Mouse (Mus musculus): ENCODE data around the gene Itgb4.
A peak's percentile ranks its signal among the peaks of the same experiment; 100 is the strongest.

Itgb4 gene

DNA sequence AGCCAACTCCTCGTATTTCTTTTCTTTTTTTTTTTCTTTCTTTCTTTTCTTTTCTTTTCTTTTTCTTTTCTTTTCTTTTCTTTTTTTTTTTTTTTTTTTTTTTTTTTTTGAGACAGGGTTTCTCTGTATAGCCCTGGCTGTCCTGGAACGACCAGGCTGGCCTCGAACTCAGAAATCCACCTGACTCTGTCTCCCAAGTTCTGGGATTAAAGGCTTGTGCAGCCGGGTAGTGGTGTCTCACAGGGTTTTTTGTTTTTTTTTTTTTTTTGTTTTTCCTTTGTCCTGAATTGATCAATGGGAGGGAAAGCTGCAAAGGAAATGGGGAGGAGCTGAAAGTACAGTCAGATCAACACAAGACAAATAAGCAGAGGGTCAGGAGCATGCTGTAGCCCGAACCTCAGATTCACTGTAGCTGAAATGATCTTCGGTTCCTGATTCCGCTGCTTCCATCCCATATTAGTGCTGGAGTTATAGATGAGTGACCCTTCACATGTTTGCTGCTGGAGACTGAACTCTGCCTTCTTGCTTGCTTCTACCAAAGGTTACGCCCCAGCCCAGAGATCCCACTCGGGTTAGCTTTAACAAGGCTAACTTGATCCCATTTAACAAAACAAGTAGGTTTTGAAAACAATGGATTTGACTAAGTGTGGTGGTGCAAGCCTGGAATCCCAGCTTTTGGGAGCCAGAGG, 53.8 kb downstream of the Itgb4 start:
- no peak for DNase-seq (ENCODE audit: low spot score in 2 of 2)

DNA sequence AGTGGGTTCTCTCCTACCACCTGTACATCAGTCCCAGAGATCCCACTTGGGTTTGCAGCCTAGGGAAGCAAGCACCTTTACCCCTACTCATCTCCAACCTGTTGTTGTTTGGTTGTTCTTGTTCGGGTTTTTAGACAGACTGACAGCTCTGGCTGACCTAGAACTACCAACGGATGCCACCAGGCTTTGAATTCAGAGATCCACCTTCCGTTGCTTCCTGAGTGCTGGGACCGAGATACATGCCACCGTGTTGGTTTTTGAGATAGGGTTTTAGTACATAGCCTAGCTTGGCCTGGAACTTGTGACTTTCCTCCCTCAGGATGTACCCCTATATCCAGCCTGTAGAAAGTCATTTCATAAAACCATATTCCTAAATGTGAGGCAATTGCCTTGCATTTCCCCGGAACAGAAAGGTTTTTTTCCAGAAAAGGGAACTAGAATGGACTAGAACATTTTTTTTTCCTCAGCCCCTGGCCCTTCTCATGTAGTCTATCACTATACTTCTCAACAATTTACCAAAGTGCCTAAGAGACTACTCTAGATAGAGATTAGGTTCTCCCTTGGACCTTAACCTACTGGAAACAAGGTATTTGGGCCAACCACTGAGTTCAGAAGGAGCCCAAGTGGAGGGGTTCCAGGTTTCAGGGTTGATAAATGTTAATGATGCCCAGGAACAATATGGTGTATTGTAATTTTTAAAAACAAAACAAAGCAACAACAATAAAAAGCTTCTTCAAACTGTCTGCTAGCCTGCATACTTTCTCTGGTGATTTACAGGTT, 54.8 kb downstream of the Itgb4 start:
- DNase-seq (ENCODE audit: low spot score in 2 of 2) = no peak

DNA sequence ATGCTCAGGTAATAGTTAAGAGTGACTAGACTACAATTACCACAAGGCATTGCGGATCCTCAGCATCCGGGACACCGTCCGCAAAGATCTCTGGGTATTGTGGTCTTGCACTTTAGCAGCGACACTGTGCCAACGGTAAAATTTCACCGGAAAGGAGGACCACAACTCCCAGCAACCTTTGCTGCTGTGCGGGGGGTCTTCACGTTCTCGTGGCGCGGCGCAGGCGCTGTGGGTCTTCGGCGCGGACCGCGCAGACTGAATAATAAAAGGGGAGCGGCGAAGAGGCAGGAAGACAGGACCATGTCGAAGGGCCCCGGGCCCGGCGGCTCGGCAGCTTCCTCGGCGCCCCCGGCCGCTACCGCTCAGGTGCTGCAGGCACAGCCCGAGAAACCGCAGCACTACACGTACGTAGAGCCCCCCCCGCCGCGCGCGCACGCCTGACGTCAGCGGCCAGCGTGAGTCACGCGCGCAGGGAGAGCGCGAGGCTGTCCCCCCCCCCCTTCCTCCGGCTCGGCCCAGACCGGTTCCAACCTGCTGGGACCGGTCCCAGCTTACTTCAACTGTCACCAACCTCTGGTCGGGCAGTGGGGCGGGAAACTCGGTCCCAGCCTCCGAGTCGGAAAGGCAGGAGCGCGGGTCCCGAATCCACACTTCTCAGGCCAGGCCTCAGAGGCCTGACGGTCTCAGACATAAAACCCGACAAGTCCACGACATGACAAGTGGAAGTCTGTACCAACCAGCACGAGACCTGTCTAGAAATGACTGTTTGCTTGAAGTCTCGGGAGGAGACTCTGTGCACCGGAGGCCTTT, 55.8 kb downstream of the Itgb4 start, which contains the start of gene Unk:
Gene Unk, plus strand, starts transcription at position 235 of the 810 bp plus-strand sequence.
- peak; percentile 97 to 99 for DNase-seq (ENCODE audit: low spot score in 2 of 2)

DNA sequence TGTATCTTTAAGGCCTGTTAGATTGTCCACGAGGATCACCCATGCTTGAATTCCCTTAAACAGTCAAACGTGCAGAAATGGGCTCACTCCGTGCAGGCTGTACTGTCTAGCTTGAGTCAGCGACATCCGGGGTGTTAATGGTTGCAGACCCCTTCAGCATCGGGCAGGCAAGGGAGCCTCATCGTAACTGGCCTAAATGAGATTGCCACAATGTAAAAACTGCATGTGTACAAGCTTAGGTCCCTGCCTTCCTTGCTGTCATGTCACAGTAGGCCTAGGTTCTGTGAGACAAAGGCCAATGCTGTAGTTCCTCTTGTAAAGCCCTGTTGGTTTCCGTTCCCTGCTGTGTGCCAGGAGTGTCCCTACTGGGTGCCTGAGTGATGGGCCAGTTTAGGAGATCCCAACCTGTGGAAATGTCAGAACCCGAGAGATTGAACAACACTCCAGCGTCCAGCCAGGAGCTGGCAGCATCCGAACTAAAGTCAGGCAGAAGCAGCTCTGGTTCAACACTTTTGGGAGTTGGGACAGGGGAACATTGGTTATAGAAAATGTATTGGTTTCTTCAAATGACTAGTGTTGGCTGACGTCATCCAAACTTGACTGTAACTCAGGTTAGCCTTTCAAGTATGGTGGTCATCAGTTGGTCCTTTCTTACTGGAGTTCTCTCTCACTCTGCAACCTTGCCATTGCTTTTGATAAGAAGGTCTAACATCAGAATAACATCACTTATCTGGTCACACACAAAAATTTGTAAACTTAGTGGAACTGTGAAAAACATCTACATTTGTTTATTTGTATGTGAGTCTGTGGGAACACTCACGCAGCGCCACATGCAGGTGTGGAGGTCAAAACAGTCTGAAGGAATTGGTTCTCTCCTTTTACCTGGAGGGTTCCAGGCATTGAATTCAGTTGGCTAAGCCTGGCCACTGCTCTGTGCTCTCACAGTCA, 56.7 kb downstream of the Itgb4 start:
- DNase-seq (ENCODE audit: low spot score in 2 of 2) = no peak

DNA sequence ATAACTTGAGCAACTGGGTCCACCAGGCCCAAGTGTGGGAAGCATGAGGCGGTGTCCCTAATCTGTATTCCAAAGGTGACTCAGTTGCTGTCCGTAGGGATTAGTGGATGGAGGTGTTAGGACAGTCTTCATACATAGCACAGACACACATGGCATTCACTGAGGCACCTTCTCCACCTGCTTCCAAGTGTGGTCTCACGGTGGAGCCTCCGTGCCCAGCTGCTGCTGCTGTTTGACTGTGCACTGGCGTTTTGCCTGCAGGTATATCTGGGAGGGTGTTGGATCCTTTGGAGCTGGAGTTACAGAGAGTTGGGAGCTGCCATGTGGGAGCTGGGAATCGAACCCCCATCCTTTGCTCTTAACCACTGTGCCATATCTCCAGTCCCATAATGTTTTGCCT, 60.1 kb downstream of the Itgb4 start:
- no peak for DNase-seq (ENCODE audit: low spot score in 2 of 2)

DNA sequence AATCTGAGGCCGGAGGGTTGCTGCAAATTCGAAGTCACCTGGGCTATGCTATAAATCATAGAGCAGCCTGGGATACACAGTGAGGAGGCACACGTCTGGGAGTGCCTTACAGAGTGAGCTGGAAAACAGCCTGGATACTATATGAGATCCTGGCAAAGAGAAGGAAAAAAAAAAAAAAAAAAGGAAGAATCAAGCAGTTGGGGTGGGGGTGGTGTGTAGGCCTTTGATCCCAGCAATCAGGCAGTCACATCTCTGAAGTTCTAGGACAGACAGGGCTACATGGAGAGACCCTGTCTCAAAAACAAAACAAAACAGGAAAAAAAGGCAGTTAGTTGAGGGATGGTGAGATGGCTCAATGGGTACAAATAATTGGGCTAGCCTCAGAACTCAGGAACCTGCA, 62.2 kb downstream of the Itgb4 start:
- no peak for DNase-seq (ENCODE audit: low spot score in 2 of 2)

DNA sequence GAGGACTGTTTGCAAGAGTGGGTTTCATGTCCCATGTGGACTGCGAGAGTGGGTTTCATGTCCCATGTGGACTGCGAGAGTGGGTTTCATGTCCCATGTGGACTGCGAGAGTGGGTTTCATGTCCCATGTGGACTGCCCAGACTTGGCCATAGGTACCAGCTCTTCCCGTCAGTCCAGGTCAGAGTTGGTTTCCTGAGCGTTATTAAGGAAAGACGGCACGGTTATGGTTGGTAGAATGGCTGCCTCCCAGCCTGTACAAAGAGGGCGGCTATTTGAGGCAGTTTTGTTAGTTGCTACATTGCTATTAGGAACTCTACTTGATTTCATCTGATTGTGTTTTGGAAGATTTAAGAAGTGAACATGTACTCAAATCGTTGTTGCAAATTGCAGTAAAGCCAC, 63.3 kb downstream of the Itgb4 start:
- DNase-seq (ENCODE audit: low spot score in 2 of 2) = no peak

DNA sequence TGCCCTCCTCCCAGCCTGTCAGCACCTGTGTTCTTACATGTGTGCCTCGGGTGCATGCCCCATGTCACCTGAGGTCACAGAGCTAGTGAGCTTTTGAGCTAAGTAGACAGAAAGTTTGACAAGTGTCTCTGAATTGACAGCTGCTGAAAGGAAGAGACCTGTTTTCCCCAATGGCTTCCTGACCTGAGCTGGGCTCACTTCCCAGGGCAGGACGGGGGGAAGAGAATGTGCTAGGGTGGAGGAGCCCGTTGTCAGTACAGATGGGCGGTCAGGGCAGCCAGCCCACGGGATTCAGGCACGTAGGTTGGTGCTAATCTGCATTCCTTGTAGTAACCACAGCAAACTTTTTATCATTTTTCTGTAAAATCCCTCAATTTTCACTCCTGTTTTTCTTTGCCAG, 66.1 kb downstream of the Itgb4 start:
- DNase-seq (ENCODE audit: low spot score in 2 of 2) = no peak

DNA sequence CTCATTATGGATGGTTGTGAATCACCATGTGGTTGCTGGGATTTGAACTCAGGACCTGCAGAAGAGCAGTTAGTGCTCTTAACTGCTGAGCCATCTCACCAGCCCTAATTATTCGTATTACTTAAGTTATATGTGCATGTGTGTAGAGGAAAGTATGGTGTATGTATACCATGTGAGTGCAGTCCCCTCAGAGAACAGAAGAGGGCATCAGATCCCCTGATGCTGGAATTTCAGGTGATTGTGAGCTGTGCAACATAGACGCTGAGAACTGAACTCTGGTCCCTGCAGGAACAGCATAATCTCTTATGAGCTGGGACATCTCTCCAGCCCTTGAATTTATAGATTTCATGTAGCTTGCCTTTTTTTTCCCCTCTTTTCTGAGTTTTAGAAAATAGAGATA, 67.3 kb downstream of the Itgb4 start:
- no peak for DNase-seq (ENCODE audit: low spot score in 2 of 2)

DNA sequence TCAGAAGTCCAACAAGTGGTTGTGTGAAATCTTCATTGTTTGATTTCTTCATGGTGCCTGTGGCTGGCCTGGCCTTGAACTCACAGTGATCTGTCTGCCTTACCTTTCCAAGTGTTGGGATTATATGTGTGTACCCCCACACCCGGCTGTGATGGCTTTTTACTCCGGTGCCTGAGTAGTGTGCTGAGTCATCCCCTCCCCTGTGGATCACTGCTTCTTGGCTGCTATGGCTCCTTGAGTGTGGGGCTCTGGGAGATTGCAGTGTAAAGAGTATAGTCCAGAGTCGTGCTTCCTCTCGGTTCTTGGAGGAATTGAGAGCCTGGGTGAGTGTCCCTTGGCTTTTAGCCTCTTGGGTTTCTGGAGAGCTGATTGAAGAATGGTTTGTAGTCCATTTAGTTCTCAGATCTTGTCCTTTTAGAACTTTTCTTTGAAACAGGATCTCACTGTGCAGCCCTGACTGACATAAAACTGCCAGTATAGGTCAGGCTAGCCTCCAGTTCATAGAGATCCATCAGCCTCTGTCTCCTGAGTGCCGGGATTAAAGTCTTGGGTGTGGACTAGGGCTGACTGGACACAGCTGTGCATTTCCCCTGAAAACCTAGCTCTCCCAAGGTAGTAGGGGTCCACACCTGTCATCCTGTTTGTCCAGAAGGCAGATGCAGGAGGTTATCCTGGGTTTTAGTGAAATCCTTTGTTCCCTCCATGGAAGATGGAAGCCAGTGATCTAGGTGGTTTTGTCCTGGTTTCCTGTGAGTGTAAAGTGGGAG, 68.0 kb downstream of the Itgb4 start:
- DNase-seq (ENCODE audit: low spot score in 2 of 2) = no peak

DNA sequence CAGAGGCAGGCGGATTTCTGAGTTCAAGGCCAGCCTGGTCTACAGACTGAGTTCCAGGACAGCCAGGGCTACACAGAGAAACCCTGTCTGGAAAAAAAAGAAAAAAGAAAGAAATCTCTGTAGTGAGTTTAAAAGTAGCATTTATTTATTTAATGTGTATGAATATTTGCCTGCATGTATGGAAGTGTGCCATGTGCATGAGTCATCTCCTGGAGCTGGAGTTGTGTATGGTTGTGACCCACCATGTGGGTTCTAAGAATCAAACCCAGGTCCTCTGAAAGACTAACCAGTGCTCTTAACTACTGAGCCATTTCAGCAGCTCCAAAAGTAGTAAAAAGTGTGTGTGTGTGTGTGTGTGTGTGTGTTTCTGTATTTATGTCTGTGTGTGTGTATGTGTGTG, 68.8 kb downstream of the Itgb4 start:
- DNase-seq (ENCODE audit: low spot score in 2 of 2) = no peak

DNA sequence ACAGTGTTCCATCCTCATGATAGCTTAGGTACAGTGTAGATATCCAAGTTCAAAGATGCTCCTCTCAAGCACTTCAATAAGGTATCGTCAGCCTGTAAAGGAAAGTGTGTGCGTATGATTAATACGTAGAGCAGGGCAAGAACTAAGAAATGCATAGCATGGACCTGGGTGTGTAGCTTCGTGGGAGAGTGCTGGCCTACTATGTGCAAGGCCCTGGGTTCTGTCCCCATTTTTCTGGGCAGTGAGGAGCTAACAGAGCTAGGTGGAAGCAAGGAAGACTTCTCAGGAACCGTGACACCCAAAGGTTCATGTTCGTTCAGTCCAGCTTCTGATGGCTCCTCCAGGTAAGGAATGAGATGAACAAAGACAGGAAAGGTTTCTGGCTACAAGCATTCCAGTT, 70.7 kb downstream of the Itgb4 start:
- no peak for DNase-seq (ENCODE audit: low spot score in 2 of 2)

DNA sequence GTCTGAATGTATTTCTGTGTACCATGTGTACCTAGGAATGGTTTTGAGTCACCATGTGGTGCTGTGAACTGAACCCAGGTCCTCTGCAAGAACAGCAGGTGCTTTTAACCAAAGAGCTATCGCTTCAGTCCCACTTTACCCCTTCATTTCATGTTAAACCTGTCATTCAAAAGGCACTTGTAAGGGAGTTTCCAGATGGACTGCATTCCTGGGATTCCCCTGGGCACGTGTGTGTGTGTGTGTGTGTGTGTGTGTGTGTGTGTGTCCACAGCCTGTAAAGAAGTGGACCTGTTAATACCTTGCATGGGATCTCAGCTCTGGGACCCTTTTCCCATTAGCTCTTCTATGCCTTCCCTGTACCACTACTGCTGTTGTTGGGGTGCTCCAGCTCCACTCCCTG, 75.1 kb downstream of the Itgb4 start:
- no peak for DNase-seq (ENCODE audit: low spot score in 2 of 2)

DNA sequence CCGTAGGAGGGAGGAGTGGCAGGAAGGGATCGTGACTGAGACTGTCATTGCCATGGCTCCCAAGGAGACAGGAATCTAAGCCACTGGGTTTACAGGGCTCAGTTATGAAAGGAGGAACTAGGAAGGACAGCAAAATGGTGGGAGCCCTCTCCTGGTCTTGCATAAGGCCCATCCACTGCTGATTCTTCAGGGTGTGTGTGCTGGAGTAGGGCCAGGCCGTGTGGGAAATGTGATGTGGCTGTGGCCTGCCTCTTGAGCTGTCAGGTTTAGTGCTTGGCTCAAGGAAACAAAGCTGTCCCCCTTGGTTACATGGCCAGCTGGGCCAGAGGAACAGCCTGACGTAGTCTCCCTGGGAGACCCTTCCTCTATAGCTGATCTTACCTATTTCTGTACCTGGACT, 75.7 kb downstream of the Itgb4 start:
- no peak for DNase-seq (ENCODE audit: low spot score in 2 of 2)

DNA sequence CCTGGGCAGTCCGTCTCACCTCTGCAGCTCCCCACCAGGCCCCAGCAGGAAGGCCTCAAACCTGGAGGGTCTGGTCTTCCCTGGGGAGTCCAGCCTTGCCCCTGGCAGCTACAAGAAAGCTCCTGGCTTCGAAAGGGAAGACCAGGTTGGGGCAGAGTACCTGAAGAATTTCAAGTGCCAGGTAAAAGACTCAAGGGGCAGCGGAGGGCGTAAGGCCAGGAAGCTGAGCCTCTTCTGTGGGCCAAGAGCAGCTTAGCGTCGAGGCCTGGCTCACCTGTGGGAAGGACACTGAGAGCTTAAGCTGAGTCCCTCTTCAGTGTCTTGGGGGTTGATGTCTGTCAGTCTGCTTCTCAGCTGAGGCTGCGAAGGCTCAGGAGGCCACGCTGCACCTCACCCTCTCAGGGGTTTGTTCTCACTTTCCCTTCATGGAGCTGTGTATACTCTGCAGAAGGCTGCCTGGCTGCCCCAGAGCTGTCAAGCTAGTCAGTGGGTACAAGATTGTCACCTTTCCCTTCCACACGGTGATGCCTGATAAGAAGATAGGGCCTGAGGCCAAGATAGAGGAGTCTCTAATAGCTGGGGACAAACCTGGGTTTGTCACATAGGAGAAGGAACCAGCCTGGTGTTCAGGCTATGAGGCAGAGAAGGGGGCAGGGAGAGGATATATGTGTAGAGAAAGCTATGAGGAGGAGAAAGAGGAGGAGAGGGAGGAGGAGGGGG, 79.2 kb downstream of the Itgb4 start:
- no peak for DNase-seq (ENCODE audit: low spot score in 2 of 2)

DNA sequence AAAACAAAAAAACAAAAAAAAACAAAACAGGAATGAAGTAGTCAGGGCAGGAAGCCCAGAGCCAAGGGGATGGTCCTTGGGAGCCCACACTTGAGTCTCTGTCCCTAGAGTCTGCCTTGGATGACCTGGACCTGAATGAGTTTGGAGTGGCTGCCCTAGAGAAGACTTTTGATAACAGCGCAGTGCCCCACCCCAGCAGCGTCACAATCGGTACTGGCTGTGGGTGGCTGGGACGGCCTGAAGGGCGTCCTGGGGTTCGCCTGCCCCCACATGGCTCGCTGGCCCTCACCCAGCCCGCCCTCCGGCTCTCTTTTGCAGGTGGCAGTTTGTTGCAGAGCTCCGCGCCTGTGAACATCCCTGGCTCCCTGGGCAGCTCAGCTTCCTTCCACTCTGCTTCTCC, 81.4 kb downstream of the Itgb4 start:
- DNase-seq (ENCODE audit: low spot score in 2 of 2) = no peak

DNA sequence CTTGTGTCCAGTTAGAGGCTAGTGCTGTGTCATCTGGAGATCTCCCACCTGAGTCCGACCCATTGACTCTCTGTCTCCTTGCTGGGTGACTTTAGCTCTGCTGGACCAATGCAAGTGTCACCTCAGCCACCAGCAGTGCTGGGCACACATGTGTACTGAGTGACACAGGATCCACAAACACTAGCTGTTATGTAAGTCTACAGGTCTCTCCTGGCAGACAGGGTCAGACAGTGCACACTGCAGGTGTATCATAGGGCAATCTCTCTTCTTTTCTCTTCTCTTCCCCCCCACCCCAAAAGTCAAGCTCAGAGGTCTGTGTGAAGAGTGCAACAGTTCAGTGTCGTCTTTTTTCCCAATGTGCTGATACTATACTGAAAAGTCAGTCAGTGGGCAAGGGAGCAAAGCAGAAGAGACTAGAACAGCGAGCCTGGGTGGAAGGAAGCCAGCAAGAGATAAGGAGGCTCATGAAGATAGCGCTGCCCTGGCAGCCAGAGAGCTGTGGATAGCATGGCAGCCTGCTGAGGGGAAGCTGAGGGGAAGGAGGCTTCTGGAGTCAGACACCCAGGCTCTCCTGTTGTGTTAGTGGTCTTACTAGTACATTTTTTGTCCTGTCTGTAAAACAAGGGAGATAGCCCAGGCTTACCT, 82.8 kb downstream of the Itgb4 start:
- no peak for DNase-seq (ENCODE audit: low spot score in 2 of 2)
